Mouse (Mus musculus) midbrain, embryonic 11.5 days (tissue): ENCODE measurements around the gene Spr. TPM values are rescaled to one million over a fixed set of nuclear protein-coding genes. Genes with fewer than 3 reads are reported as not detected.

Experiments
- ATAC-seq: fragments of 200-750 bp; cut with Nextera tagmentation; 2 replicates; pipeline ENCODE4 v1.8.0; 2017; ENCODE audit warnings: moderate TSS enrichment, moderate library complexity; ENCODE audit not compliant: low FRiP score
- DNase-seq: peaks from one replicate; pipeline ENCODE4 v3.0.0; 2015; ENCODE audit warnings: low spot score; ENCODE audit errors: missing footprints
- H3K27ac ChIP-seq: fragments of 300-500 bp; sonication (generic); 2 replicates; pipeline ENCODE4 v1.5.1; 2014; ENCODE audit warnings: low read depth, low read length
- H3K27me3 ChIP-seq: fragments of 300-500 bp; sonication (generic); 2 replicates; pipeline ENCODE4 v1.6.1; 2014; ENCODE audit warnings: mild to moderate bottlenecking, low read length, moderate library complexity, mixed read lengths; ENCODE audit not compliant: control insufficient read depth, insufficient read depth
- H3K36me3 ChIP-seq: fragments of 300-500 bp; sonication (generic); 2 replicates; pipeline ENCODE4 v1.6.1; 2014; ENCODE audit warnings: mild to moderate bottlenecking, low read length, moderate library complexity, mixed read lengths; ENCODE audit not compliant: control insufficient read depth, insufficient read depth
- H3K4me1 ChIP-seq: fragments of 300-500 bp; sonication (generic); 2 replicates; pipeline ENCODE4 v1.6.1; 2014; ENCODE audit warnings: low read length; ENCODE audit not compliant: control insufficient read depth, insufficient read depth
- H3K4me2 ChIP-seq: fragments of 300-500 bp; sonication (generic); 2 replicates; pipeline ENCODE4 v1.6.1; 2014; ENCODE audit warnings: mild to moderate bottlenecking, moderate library complexity
- H3K4me3 ChIP-seq: fragments of 300-500 bp; sonication (generic); 2 replicates; pipeline ENCODE4 v1.5.1; 2014; ENCODE audit warnings: low read depth, low read length
- H3K9ac ChIP-seq: fragments of 300-500 bp; sonication (generic); 2 replicates; pipeline ENCODE4 v1.6.1; 2014; ENCODE audit warnings: low read length
- H3K9me3 ChIP-seq: fragments of 300-500 bp; sonication (generic); 2 replicates; pipeline ENCODE4 v1.6.1; 2016; ENCODE audit warnings: low read length; ENCODE audit not compliant: control insufficient read depth
- WGBS: fragments of 180-500 bp; shearing (Covaris S2); extraction: QIAGEN DNeasy Blood & Tissue Kit; methylation state at CpG from one replicate; pipeline ENCODE4 v1.1.7; 2014; 5-methylcytosine and 5-hydroxymethylcytosine counted together
- polyA plus RNA-seq: library from polyadenylated mRNA; unstranded; fragments of >200 nt; fragmentation: Nextera tagmentation; extraction: Ambion mirVana; gene quantifications from 2 replicates; pipeline ENCODE4 v1.2.1, GENCODE M21; 2014

Spr gene
- polyA plus RNA-seq, 1 experiment from 2014 or later, result 45.5 TPM

DNA sequence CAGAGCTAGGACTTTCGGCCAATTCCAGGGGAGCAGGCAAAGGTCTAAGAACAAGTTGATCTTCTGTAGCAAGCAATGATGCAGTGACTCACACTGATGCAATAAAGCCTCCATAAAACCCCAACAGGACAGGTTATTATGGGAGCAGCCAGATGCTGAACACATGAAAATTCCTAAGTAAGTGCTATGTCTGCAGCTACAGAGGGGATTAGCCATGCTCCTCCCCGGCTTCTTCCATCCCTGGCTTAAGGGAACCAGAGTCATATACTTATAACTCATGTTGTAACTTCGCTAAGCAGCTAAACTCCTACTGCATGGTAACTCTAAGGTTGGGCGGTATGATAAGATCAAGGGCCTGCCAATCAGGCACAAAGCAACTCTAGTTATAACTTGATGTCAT lies 50.1 kb downstream of the Spr start:
- Histone ChIP-seq H3K9me3 (no peaks in the 10 kb centered on the region), H3K4me3 (no peak overlapping the region), H3K27me3 (no peaks in the 10 kb centered on the region), H3K9ac (no peak overlapping the region), H3K27ac (no peak overlapping the region), H3K4me1 (no peaks in the 10 kb centered on the region), H3K4me2 (no peak overlapping the region), H3K36me3 (no peaks in the 10 kb centered on the region)
- no peak for DNase-seq
- 78% methylated on average over 4 of the region's 4 CpGs for WGBS
- no peak for ATAC-seq

DNA sequence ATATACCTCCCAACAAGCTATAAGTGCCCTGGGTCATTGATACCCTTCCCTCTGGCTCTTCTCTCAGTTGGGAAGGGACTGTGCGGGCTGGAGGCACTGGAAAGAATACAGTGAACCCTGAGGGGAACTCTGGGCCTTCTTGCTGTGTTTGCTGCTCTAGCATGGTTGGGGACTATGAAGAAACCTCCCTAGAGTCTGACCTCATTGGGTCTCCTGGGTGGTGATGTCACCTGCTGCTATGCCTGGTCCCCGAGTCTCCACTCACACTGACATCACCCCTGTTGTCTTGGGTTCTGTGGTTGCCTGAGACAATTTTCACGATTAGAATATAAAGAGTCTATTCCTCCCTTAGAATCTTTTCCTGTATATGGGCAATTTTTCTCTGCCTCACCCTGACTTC lies 50.9 kb downstream of the Spr start:
- Histone ChIP-seq H3K4me1 (no peaks in the 10 kb centered on the region), H3K36me3 (no peaks in the 10 kb centered on the region), H3K4me3 (no peak overlapping the region), H3K9ac (no peak overlapping the region), H3K27ac (no peak overlapping the region), H3K27me3 (no peaks in the 10 kb centered on the region), H3K4me2 (no peak overlapping the region), H3K9me3 (no peaks in the 10 kb centered on the region)
- no peak for ATAC-seq
- no peak for DNase-seq
- WGBS, result 78% methylated on average over 3 of the region's 3 CpGs

Other genes starting within 250 kb of the Spr start
- gene Exoc6b, start 68.3 kb downstream of the Spr start, polyA plus RNA-seq, result 32.0 and 37.0 TPM in 2 replicates
- gene Emx1, start 49.7 kb upstream of the Spr start, polyA plus RNA-seq, result 2.7 and 3.6 TPM in 2 replicates
- 5.7 and 6.2 TPM in 2 replicates for gene Sfxn5, start 195.7 kb upstream of the Spr start, polyA plus RNA-seq
- 4.2 and 4.7 TPM in 2 replicates for gene Rab11fip5, start 236.9 kb upstream of the Spr start, polyA plus RNA-seq